ENCODE assay signal across 17 mouse cellular contexts in the genomic region with DNA sequence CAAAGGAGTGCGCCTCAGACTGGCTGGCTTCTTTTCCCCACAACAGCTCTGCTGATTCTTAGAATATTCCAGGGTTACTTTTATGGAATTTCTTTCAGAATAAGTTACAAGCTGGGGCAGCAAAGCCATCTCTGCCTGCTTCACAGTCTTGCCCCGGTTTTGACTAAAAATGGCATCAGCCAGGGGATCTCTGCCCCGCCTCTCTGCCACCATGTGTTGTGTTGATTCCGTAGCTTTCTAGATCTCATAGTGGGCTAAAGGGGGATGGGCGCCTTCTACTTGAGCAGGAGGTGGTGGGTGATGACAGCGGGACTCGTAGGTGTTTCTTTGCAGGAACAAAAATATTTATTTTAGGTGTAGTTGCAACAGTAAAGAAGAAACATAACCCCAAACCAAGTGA. TPM values are rescaled to one million over a fixed set of nuclear protein-coding genes. Genes with fewer than 3 reads are reported as not detected.
DNase-seq lines count a peak whose midpoint lies in the region; ATAC-seq and TF ChIP-seq lines count a peak whose summit lies in the region.
"Had no signal": no experiment of that assay in that cellular context is flagged by ENCODE, and none has a peak within 500 bp of the region (broad histone marks: within the 10 kb centered on the region; RNA-seq: fewer than 3 reads in every experiment).

No protein-coding gene starts in this region.

- no peak for DNase-seq in heart, postnatal 4 days
- DNase-seq in layer of hippocampus, adult 9-11 months: peak; percentile 47
- no peak for DNase-seq in layer of hippocampus, postnatal 14 days (ENCODE audit: low spot score in 2 of 2)
- DNase-seq in stomach, postnatal 0 days (ENCODE audit: low spot score): no peak
- DNase-seq: adrenal gland, postnatal 14 days; B cell, adult 2 months; cerebellum, adult 18-20 months; gastrocnemius, postnatal 36 days; lung, postnatal 14 days; thymus, adult 2 months had no signal

- no peak overlapping the region for H3K4me3 ChIP-seq in heart, embryonic 11.5 days (ENCODE audit: low read depth, low read length)
- H3K4me3 ChIP-seq in stomach, embryonic 16.5 days (replicated peaks; ENCODE audit: low read length): no peak overlapping the region
- H3K4me3 ChIP-seq in stomach, postnatal 0 days (ENCODE audit: low read depth, low read length): no peak overlapping the region
- no peak overlapping the region for H3K4me3 ChIP-seq in midbrain, embryonic 16.5 days (ENCODE audit: low read depth, low read length)
- H3K4me3 ChIP-seq: heart, embryonic 10.5 days had no signal

- peaks cover 4% of the 10 kb centered on the region; the same call in 1 of the 2 replicates for H3K9me3 ChIP-seq in heart, embryonic 11.5 days (replicated peaks; ENCODE audit: control insufficient read depth, low read length)
- H3K9me3 ChIP-seq in stomach, embryonic 16.5 days (replicated peaks; ENCODE audit: control insufficient read depth, low read length): peaks cover 8% of the 10 kb centered on the region; the same call in 1 of the 2 replicates
- no peaks in the 10 kb centered on the region for H3K9me3 ChIP-seq in stomach, postnatal 0 days (ENCODE audit: control insufficient read depth, low read length)
- peaks cover 3% of the 10 kb centered on the region; the same call in 1 of the 2 replicates for H3K9me3 ChIP-seq in midbrain, embryonic 16.5 days (replicated peaks; ENCODE audit: control insufficient read depth, low read length, poor library complexity, severe bottlenecking)

- no peak for ATAC-seq in heart, embryonic 11.5 days (replicated peaks; ENCODE audit: insufficient number of reproducible peaks, low FRiP score, low TSS enrichment)
- ATAC-seq in stomach, embryonic 16.5 days (ENCODE audit: insufficient read depth, low FRiP score): no peak
- no peak for ATAC-seq in stomach, postnatal 0 days (ENCODE audit: low FRiP score, low TSS enrichment)
- no peak for ATAC-seq in midbrain, embryonic 16.5 days
- ATAC-seq: activated CD4-positive, CD25-positive, alpha-beta regulatory T cell, adult 4 months had no signal

- WGBS in heart, embryonic 11.5 days (ENCODE audit: insufficient replicate concordance): 74% methylated on average over 7 of the region's 7 CpGs
- 86% methylated on average over 7 of the region's 7 CpGs for WGBS in stomach, embryonic 16.5 days
- WGBS in stomach, postnatal 0 days: 79% methylated on average over 7 of the region's 7 CpGs
- 89% methylated on average over 7 of the region's 7 CpGs for WGBS in midbrain, embryonic 16.5 days

- H3K4me1 ChIP-seq in heart, embryonic 11.5 days (ENCODE audit: control insufficient read depth, insufficient read depth, low read length): 0 out of 2 replicates have a peak, but pooled peaks cover 2% of the 10 kb centered on the region
- H3K4me1 ChIP-seq in stomach, embryonic 16.5 days (ENCODE audit: control insufficient read depth, insufficient read depth, low read length): no peaks in the 10 kb centered on the region
- H3K4me1 ChIP-seq in stomach, postnatal 0 days (replicated peaks; ENCODE audit: control insufficient read depth, insufficient read depth): no peaks in the 10 kb centered on the region
- no peaks in the 10 kb centered on the region; the same call in 1 of the 2 replicates for H3K4me1 ChIP-seq in midbrain, embryonic 16.5 days (ENCODE audit: control insufficient read depth, insufficient read depth, low read length)

- no peak overlapping the region for H3K4me2 ChIP-seq in heart, embryonic 11.5 days
- H3K4me2 ChIP-seq in stomach, embryonic 16.5 days (ENCODE audit: low read depth, low read length): no peak overlapping the region
- no peak overlapping the region for H3K4me2 ChIP-seq in stomach, postnatal 0 days (replicated peaks; ENCODE audit: low read depth)
- H3K4me2 ChIP-seq in midbrain, embryonic 16.5 days (ENCODE audit: low read length): no peak overlapping the region

- no peak for TF ChIP-seq CTCF in stomach, postnatal 0 days (IDR thresholded peaks at IDR 0.05; ENCODE audit: low read depth)

- H3K27ac ChIP-seq in heart, embryonic 11.5 days (ENCODE audit: low read depth, low read length): peak overlapping the region; percentile 7; the same call in 1 of the 2 replicates
- H3K27ac ChIP-seq in stomach, embryonic 16.5 days (ENCODE audit: low read length): peak overlapping the region; percentile 51; the same call in 1 of the 2 replicates
- H3K27ac ChIP-seq in stomach, postnatal 0 days (replicated peaks): no peak overlapping the region
- no peak overlapping the region for H3K27ac ChIP-seq in midbrain, embryonic 16.5 days (ENCODE audit: low read length)
- H3K27ac ChIP-seq: heart, embryonic 10.5 days; kidney, postnatal 0 days; liver, embryonic 14.5 days had no signal

- H3K27me3 ChIP-seq in heart, embryonic 11.5 days (ENCODE audit: control insufficient read depth, insufficient read depth, low read length): no peaks in the 10 kb centered on the region
- H3K27me3 ChIP-seq in stomach, embryonic 16.5 days (ENCODE audit: control insufficient read depth, insufficient read depth, low read length): no peaks in the 10 kb centered on the region
- H3K27me3 ChIP-seq in stomach, postnatal 0 days (ENCODE audit: control insufficient read depth, insufficient read depth, low read length): no peaks in the 10 kb centered on the region
- no peaks in the 10 kb centered on the region for H3K27me3 ChIP-seq in midbrain, embryonic 16.5 days (ENCODE audit: control insufficient read depth, insufficient read depth, low read depth, low read length)

- no peak for TF ChIP-seq EP300 in stomach, postnatal 0 days (optimal IDR thresholded peaks at IDR 0.05)

- H3K9ac ChIP-seq in heart, embryonic 11.5 days (ENCODE audit: low read depth, low read length): no peak overlapping the region
- no peak overlapping the region for H3K9ac ChIP-seq in stomach, embryonic 16.5 days (ENCODE audit: low read length)
- H3K9ac ChIP-seq in stomach, postnatal 0 days (ENCODE audit: low read length): no peak overlapping the region
- H3K9ac ChIP-seq in midbrain, embryonic 16.5 days (ENCODE audit: low read depth, low read length): no peak overlapping the region
- H3K9ac ChIP-seq: liver, embryonic 14.5 days had no signal

- no peaks in the 10 kb centered on the region for H3K36me3 ChIP-seq in heart, embryonic 11.5 days (ENCODE audit: control insufficient read depth, insufficient read depth, low read length)
- no peaks in the 10 kb centered on the region for H3K36me3 ChIP-seq in stomach, embryonic 16.5 days (ENCODE audit: control insufficient read depth, insufficient read depth, low read length)
- H3K36me3 ChIP-seq in stomach, postnatal 0 days (ENCODE audit: control insufficient read depth, insufficient read depth, low read length): no peaks in the 10 kb centered on the region; the same call in 1 of the 2 replicates
- no peaks in the 10 kb centered on the region for H3K36me3 ChIP-seq in midbrain, embryonic 16.5 days (ENCODE audit: control insufficient read depth, insufficient read depth, low read length)
- H3K36me3 ChIP-seq: heart, embryonic 10.5 days had no signal

RNA-seq across cellular contexts. Expression of a gene that starts 25.7 kb away (rescaled TPM):
- 252 and 297 TPM in 2 replicates for polyA plus RNA-seq in heart, embryonic 11.5 days (2014; fragmentation: Nextera tagmentation; extraction: Ambion mirVana)
- total RNA-seq in heart, postnatal 4 days (2021): 10 to 100 TPM; 41.7 to 42.7 TPM
- 10 to 100 TPM; 19.4 to 27.4 TPM for total RNA-seq in layer of hippocampus, postnatal 14 days (2021)
- 421 and 444 TPM in 2 replicates for polyA plus RNA-seq in stomach, embryonic 16.5 days (2015; fragmentation: Nextera tagmentation; extraction: Ambion mirVana)
- 682 and 701 TPM in 2 replicates for polyA plus RNA-seq in stomach, postnatal 0 days (2015; fragmentation: Nextera tagmentation; extraction: Ambion mirVana)
- polyA plus RNA-seq in midbrain, embryonic 16.5 days (2015; fragmentation: Nextera tagmentation; extraction: Ambion mirVana): 103 and 121 TPM in 2 replicates

RNA-seq across cellular contexts. Expression of a gene that starts 29.8 kb away (rescaled TPM):
- polyA plus RNA-seq in heart, embryonic 11.5 days (2014; fragmentation: Nextera tagmentation; extraction: Ambion mirVana): 1.2 and 1.6 TPM in 2 replicates
- 1 to 10 TPM; 5.7 to 6.1 TPM for total RNA-seq in heart, postnatal 4 days (2021)
- 10 to 100 TPM; 17.1 to 19.7 TPM for total RNA-seq in layer of hippocampus, postnatal 14 days (2021)
- 0.95 and 1.4 TPM in 2 replicates for polyA plus RNA-seq in stomach, embryonic 16.5 days (2015; fragmentation: Nextera tagmentation; extraction: Ambion mirVana)
- 1.4 and 1.7 TPM in 2 replicates for polyA plus RNA-seq in stomach, postnatal 0 days (2015; fragmentation: Nextera tagmentation; extraction: Ambion mirVana)
- polyA plus RNA-seq in midbrain, embryonic 16.5 days (2015; fragmentation: Nextera tagmentation; extraction: Ambion mirVana): 2.2 and 2.9 TPM in 2 replicates
- polyA plus RNA-seq: activated CD4-positive, CD25-positive, alpha-beta regulatory T cell, adult 4 months had no signal

Comparison
In these comparisons a context has a peak if more than half of its experiments do, and no peak if none do; other contexts are left out.
1. H3K27ac ChIP-seq: peak in heart, embryonic 11.5 days (single experiment) and stomach, embryonic 16.5 days (single experiment); none in stomach, postnatal 0 days (single experiment) and midbrain, embryonic 16.5 days (single experiment).